Mouse (Mus musculus) layer of hippocampus, adult 2 months (tissue): ENCODE measurements around the gene Bicdl1. TPM values are rescaled to one million over a fixed set of nuclear protein-coding genes. Genes with fewer than 3 reads are reported as not detected.

Experiments
- DNase-seq, 2 experiments: peaks; one replicate each; pipeline ENCODE4 v3.0.0; 2022; ENCODE audit warnings: low spot score in 2 of 2
- H3K27ac ChIP-seq: fragments of 200-600 bp; 2 replicates; pipeline ENCODE4 v1.8.1; 2022
- H3K4me3 ChIP-seq: fragments of 200-600 bp; 2 replicates; pipeline ENCODE4 v1.8.1; 2022; ENCODE audit warnings: mild to moderate bottlenecking
- CTCF ChIP-seq: fragments of 200-600 bp; conservative IDR thresholded peaks from 2 replicates; pipeline ENCODE4 v1.8.1; 2022; ENCODE audit warnings: antibody characterized with exemption, mild to moderate bottlenecking, moderate library complexity
- total RNA-seq, 2 experiments: library from RNA; stranded (reverse); gene quantifications; 2 replicates each; pipeline ENCODE4 v1.2.3; 2021

Gene Bicdl1
- total RNA-seq, 2 experiments from 2014 or later, result 123 to 125 TPM

DNA sequence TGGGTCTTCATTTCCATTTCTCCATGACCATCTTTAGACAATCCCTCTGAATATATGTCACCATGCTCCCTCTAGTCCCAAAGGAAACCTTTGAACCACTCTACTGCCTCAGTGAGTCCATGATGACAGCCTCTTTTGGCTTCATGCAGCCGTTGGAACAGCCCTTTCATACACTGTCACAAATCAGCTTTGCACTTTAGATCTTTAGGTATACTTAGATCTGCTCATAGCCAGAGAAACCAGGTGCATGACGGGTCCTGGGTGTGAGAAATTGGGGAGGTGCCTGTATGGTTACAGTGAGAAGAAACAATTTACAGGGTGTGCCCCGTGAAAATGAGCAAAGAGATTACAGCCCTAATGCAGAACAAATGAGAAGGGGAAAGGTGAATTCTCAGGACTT, 14.3 kb downstream of the Bicdl1 start:
- no peak for TF ChIP-seq CTCF
- H3K27ac ChIP-seq, result no peak overlapping the region
- H3K4me3 ChIP-seq, result no peak overlapping the region
- no peak for DNase-seq

DNA sequence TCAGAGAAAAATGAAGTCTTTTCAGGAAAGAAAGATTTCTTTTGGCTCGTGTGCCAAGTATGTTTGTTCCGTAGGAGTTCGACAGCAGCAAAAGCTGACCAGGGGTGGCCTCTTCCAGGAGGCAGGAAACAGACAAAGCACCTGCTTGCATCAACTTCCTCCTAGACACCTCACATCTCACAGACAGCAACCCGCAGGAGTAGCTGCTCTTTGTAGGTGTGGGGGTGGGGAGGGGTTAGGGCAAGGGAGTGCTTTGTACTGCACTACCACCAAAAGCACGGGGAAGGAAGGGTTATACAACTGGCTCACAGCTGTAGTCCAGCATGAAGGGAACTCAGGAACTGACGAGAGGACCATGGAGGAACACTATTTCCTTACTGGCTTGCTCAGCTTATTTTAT, 15.0 kb downstream of the Bicdl1 start:
- Histone ChIP-seq H3K4me3 (no peak overlapping the region), H3K27ac (no peak overlapping the region)
- no peak for TF ChIP-seq CTCF
- DNase-seq, result no peak

DNA sequence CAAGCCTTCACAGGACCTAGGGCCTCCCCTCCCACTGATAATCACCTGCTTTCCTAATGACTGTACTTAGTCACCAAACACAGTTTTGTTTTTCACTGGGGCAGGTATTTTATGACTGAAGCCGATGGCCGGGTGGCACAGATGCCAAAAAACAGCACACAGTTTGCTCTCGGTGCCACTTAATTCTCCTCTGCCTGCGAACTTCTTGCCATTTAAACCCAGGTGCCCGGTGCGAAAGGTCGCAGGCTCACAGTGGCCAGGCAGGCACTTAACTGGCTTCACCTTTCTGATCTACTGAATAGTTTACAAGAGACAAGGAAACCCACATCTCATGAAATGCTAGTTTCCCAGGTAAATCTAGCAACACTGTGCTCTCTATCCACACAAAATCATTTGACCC, 16.7 kb downstream of the Bicdl1 start:
- DNase-seq, result no peak
- no peak for TF ChIP-seq CTCF
- Histone ChIP-seq H3K27ac (no peak overlapping the region), H3K4me3 (no peak overlapping the region)

DNA sequence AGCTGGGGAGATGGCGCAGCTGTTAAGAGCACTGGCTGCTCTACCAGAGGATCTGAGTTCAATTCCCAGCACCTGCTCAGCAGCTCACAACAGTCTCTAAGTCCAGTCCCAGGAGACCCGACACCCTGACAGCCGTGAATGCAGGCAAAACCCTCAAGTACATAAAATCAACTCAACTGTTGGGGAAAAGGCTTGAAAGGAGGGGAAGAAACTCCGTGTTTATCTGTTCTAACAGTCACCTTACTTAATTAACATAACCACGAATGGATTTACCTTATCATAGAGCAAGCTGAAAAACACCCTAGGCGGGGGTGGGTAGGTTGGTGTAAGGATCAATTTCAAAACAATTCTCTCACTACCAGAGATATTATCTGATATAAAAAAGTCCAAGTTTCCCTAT, 18.9 kb downstream of the Bicdl1 start:
- no peak overlapping the region for H3K4me3 ChIP-seq
- DNase-seq, result no peak
- no peak overlapping the region for H3K27ac ChIP-seq
- no peak for TF ChIP-seq CTCF

DNA sequence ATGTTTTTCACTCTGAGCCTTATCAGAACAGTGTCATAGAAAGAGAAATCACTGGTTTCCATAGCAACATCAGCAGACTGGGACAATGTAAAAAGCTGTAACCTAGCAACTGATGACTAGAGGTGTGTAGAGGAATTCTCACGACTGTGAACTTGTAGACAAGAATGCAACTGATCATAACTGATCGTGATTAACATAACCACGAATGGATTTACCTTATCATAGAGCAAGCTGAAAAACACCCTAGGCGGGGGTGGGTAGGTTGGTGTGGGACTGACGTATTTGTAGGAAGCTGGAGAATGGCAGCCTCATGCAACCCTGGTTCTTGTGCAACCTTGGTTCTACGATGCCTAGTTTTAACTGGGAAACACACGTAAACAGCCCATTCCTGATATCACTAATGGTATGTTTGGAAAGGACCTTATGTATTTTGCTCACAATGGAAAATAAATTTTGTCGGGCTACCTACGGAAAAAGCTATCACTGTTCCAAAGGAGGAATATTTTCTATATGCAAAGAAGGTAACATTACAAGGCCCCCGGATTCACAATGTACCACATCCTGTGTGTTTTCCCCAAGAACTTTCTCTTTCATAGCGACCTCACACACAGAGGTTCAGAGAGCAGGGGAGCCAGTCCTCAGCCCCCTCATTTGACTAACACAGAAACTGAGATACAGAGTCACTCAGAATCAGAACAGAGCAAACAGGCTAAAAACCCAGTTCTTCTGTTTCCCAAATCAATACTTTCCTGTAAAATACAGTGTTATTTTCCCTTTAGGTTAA, 19.6 kb downstream of the Bicdl1 start:
- H3K27ac ChIP-seq, result no peak overlapping the region
- DNase-seq, result no peak
- H3K4me3 ChIP-seq, result no peak overlapping the region
- TF ChIP-seq CTCF, result no peak

DNA sequence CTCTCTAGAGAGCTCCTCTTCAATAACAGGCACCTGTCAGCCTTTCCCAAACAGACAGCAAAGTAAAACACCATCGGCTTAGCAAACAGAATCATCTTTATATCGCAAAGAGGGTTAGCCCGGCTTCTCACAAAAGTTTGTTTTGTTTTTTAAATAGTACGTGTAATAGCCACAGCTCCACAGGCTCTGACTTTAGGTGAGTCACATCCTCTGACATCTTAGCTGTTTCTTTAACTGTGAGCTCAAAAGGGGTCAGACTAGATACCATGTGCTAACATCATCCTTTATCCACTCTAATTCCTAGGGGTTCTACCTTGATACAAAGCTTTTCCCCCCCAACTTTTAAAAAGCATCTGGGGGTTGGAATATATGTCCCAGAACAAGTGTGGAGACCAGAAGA, 21.2 kb downstream of the Bicdl1 start:
- H3K4me3 ChIP-seq, result no peak overlapping the region
- no peak overlapping the region for H3K27ac ChIP-seq
- TF ChIP-seq CTCF, result no peak
- DNase-seq, result no peak

DNA sequence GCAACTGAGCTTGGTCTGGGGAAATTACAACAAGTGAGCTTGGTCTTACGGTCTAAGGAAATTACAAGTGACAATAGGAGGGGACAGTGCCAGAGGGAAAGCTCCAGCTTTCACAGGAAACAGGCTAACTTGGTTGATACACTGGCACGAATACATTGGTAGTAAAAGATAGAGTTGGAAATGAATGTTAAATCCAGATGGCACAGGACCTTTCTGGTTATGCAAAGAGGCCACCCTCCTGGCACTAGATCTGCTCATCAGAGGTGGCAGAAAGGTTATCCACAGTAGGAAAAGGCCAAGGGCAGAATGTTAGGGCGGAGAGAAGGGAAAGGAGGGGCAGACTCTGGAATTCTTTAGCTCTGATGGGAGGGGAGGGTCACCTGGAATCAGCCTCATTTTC, 22.5 kb downstream of the Bicdl1 start:
- H3K4me3 ChIP-seq, result no peak overlapping the region
- TF ChIP-seq CTCF, result no peak

DNA sequence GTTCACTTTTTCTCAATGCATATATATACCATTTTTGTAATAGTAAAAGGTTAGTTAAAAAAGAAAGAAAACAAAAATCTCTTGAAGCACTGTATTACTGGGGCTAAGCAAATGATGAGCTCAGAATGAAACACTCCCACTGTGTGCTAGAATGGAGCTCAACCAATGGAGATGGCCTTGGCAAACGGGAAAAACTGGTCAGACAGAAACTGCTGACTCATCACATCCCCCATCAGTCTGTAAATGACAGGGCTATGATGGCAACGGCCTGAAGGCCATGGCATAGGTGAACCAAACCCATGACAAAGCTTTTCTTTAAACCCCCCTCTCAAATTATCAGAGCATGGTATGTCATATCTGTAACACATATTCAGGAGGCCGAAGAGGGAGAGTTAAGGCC, 29.4 kb downstream of the Bicdl1 start:
- no peak for DNase-seq
- TF ChIP-seq CTCF, result no peak
- Histone ChIP-seq H3K4me3 (no peak overlapping the region), H3K27ac (no peak overlapping the region)

More for the DNA sequence above, 22.5 kb downstream of the Bicdl1 start:
- no peak overlapping the region for H3K27ac ChIP-seq
- no peak for DNase-seq

DNA sequence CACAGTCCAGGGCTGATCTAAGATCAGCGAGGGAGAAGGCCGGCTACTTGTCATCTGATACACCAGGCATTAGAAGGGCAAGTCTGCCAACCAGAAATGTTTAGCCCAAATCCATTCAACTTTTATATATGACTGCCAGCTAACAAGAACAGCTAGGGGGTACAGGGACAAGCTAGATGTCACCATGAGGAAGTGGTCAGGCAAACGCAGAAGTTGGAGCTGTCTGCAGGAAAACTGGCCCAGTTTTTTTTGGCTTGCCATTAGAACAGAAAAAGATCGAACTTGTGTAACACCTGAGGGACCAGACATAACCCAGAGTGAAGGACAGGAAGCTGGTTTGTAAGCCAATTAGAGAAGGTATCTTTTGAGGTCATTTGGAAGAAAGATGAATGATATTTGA, 30.2 kb downstream of the Bicdl1 start:
- no peak overlapping the region for H3K27ac ChIP-seq
- H3K4me3 ChIP-seq, result no peak overlapping the region
- no peak for TF ChIP-seq CTCF
- no peak for DNase-seq

DNA sequence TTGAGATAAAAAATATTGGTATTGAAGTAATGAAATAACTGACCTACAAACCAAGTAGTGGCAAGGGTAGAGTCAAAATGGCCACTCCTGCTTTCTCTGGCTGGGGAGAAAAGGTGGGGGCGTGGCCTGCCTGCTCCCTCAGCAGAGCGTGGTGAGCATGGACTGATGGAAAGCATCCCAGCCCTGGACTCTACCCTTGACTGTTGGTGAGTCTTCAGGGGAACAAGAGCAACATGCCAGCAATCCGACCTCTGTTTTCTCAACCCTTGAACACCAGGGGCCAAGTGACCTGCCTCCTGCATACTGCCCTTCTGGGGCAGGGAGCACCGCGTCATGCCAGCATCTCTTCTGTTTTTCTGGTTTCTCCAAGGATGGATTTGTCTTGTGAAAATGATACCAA, 34.6 kb downstream of the Bicdl1 start:
- DNase-seq, result no peak
- no peak overlapping the region for H3K4me3 ChIP-seq
- no peak for TF ChIP-seq CTCF
- no peak overlapping the region for H3K27ac ChIP-seq

DNA sequence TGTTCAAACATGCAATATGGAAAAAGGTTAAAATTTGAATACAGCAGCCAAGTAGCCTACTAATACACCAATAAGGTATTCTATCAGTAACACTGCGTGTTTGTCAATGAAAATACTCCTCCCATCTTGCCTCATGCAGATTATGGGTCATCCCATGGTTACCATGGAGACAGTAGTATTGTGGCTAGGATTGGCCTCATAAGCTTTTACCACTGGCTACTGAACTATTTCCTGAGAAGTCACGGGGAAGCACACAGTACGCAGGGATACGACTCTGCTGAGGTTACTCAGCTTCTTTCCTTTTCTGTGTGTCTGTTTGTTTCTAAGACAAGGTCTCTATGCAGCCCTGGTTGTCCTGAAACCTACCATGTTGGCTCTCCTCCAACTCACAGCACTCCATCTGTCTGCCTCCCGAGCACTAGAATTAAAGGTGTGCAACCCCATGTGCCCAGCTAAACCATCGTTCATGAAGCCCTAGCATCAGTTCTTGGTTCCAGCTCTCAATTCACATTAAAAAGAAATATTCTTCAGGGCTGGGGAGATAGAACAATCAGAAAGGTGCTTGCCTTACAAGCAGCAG, 36.1 kb downstream of the Bicdl1 start:
- no peak for DNase-seq
- H3K4me3 ChIP-seq, result no peak overlapping the region
- TF ChIP-seq CTCF, result no peak
- H3K27ac ChIP-seq, result peak overlapping the region; percentile 59

DNA sequence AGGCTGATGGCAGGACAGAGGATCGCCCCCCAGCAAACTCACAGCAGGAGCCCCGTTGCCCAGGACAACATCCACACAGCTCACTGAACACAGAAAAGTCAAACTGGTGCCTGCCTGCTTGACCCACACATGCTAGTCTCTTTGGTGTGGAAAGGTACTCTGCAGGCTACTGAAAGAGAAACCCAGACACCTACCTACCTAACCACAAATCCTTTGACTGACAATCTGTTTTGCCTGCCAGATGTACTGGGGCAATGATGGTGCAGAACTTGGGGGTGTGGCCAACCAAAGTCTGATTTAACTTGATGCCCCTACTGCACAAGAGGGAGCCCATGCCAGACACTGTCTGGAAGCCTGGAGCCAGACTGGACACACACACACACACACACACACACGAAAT, 38.1 kb downstream of the Bicdl1 start:
- DNase-seq, result no peak
- Histone ChIP-seq H3K27ac (no peak overlapping the region), H3K4me3 (no peak overlapping the region)
- TF ChIP-seq CTCF, result no peak

DNA sequence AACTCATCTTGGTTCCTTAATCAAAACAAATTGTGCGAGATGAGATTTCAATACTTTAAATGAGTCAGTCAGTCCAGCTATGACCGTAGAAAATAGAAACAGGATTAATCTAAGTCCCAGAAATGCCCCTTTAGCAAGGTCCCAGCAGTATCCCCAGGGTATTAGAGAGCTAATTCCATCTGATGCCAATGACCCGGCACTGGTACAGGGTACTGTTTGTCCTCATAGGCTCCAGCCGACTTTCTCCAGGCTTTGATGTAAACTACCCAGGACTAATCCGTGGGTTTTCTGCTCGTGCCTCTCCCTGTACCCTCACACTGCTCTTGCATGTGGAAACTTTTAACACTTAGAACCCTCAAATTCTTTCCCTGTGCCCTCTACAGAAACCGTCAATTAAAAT, 44.7 kb downstream of the Bicdl1 start:
- no peak for DNase-seq
- TF ChIP-seq CTCF, result no peak
- no peak overlapping the region for H3K27ac ChIP-seq
- H3K4me3 ChIP-seq, result no peak overlapping the region

DNA sequence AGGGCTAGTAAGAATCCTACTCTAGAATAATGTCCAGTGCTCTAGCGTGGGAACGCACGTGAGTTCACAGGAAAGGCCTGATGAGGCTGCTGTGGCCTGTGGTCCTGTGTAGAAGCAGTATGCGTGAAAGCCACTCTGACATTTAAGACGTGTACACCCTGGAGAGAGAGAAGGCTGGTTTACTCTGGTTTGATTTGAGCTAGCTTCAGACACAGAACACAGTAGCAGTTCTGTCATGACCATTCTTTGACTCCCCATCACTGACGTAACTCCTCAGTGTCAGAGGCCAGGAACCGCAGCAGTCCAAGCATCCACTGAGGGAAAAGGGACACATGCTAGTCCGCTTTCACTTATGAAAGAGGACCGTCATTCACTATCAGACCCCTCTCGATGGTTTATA, 46.3 kb downstream of the Bicdl1 start:
- H3K4me3 ChIP-seq, result no peak overlapping the region
- no peak overlapping the region for H3K27ac ChIP-seq

More for the DNA sequence above, 46.3 kb downstream of the Bicdl1 start:
- no peak for DNase-seq
- no peak for TF ChIP-seq CTCF
